Mouse (Mus musculus) gastrocnemius, adult 8-10 months (tissue): ENCODE measurements around the gene Taf8. TPM values are rescaled to one million over a fixed set of nuclear protein-coding genes. Genes with fewer than 3 reads are reported as not detected.

Experiments
- DNase-seq, 2 experiments: peaks; one replicate each; pipeline ENCODE4 v3.0.0; 2022; ENCODE audit warnings: low spot score in 2 of 2
- total RNA-seq, 4 experiments: library from RNA; stranded (reverse); gene quantifications; 2 replicates each; pipeline ENCODE4 v1.2.4; 2022

The Taf8 gene
- total RNA-seq, 4 experiments from 2014 or later = 10.0 to 12.6 (median 11.2) TPM

GRCm38 (mm10) chr17:47459341-47459919 lies 42.7 kb downstream of the Taf8 start:
- no peak for DNase-seq

- no peak for DNase-seq
Measured at GRCm38 (mm10) chr17:47458936-47459335, 43.2 kb downstream of the Taf8 start.

- no peak for DNase-seq
Measured at GRCm38 (mm10) chr17:47458310-47458709, 43.8 kb downstream of the Taf8 start.

GRCm38 (mm10) chr17:47454675-47455074 lies 47.4 kb downstream of the Taf8 start:
- DNase-seq = no peak

GRCm38 (mm10) chr17:47452886-47453285 lies 49.2 kb downstream of the Taf8 start:
- no peak for DNase-seq

GRCm38 (mm10) chr17:47450880-47451565 lies 51.1 kb downstream of the Taf8 start:
- no peak for DNase-seq

- no peak for DNase-seq
Measured at GRCm38 (mm10) chr17:47450239-47450638, 51.9 kb downstream of the Taf8 start.

GRCm38 (mm10) chr17:47449432-47449831 lies 52.7 kb downstream of the Taf8 start:
- no peak for DNase-seq

GRCm38 (mm10) chr17:47448523-47449372 lies 53.3 kb downstream of the Taf8 start:
- no peak for DNase-seq

GRCm38 (mm10) chr17:47446561-47446960 lies 55.5 kb downstream of the Taf8 start:
- DNase-seq = no peak

- DNase-seq = no peak
Measured at GRCm38 (mm10) chr17:47446025-47446424, 56.1 kb downstream of the Taf8 start.

- no peak for DNase-seq
Measured at GRCm38 (mm10) chr17:47445518-47445917, 56.6 kb downstream of the Taf8 start.

- no peak for DNase-seq
Measured at GRCm38 (mm10) chr17:47444113-47444512, 58.0 kb downstream of the Taf8 start.

- DNase-seq = no peak
Measured at GRCm38 (mm10) chr17:47442271-47442670, 59.8 kb downstream of the Taf8 start.

- DNase-seq = no peak
Measured at GRCm38 (mm10) chr17:47441296-47442051, 60.6 kb downstream of the Taf8 start.

- DNase-seq = no peak
Measured at GRCm38 (mm10) chr17:47440359-47440890, 61.7 kb downstream of the Taf8 start.

GRCm38 (mm10) chr17:47439396-47440028 lies 62.6 kb downstream of the Taf8 start:
- no peak for DNase-seq

- no peak for DNase-seq
Measured at GRCm38 (mm10) chr17:47438611-47439010, 63.5 kb downstream of the Taf8 start.

GRCm38 (mm10) chr17:47436907-47437547 lies 65.1 kb downstream of the Taf8 start, which contains the start of gene 1700001C19Rik:
Gene 1700001C19Rik (minus strand): TSS chr17:47437376.
- DNase-seq = no peak
